Mouse (Mus musculus) hindbrain, embryonic 16.5 days (tissue): ENCODE data around the gene Prkd2. TPM values are rescaled to one million over a fixed set of nuclear protein-coding genes. Genes with fewer than 3 reads are reported as not detected.

Source experiments
- ATAC-seq: fragments of 200-750 bp; cut with Nextera tagmentation; 2 replicates; pipeline ENCODE4 v1.8.0; 2017; ENCODE audit warnings: moderate TSS enrichment, moderate library complexity
- H3K27ac ChIP-seq: fragments of 300-500 bp; sonication (generic); 2 replicates; pipeline ENCODE4 v1.5.1; 2014; ENCODE audit warnings: low read depth, mild to moderate bottlenecking, control low read depth, low read length, moderate library complexity
- H3K27me3 ChIP-seq: fragments of 300-500 bp; sonication (generic); replicated peaks from 2 replicates; pipeline ENCODE4 v1.6.1; 2014; ENCODE audit warnings: low read length; ENCODE audit not compliant: control insufficient read depth, insufficient read depth
- H3K36me3 ChIP-seq: fragments of 300-500 bp; sonication (generic); 2 replicates; pipeline ENCODE4 v1.6.1; 2014; ENCODE audit warnings: mild to moderate bottlenecking, low read length, moderate library complexity, mixed read lengths; ENCODE audit not compliant: control insufficient read depth, insufficient read depth
- H3K4me1 ChIP-seq: fragments of 300-500 bp; sonication (generic); 2 replicates; pipeline ENCODE4 v1.6.1; 2014; ENCODE audit warnings: low read depth, low read length; ENCODE audit not compliant: control insufficient read depth, insufficient read depth
- H3K4me2 ChIP-seq: fragments of 300-500 bp; sonication (generic); 2 replicates; pipeline ENCODE4 v1.6.1; 2014; ENCODE audit warnings: mild to moderate bottlenecking, low read length, control low read depth, moderate library complexity
- H3K4me3 ChIP-seq: fragments of 300-500 bp; sonication (generic); 2 replicates; pipeline ENCODE4 v1.5.1; 2014; ENCODE audit warnings: mild to moderate bottlenecking, low read length, control low read depth, moderate library complexity
- H3K9ac ChIP-seq: fragments of 300-500 bp; sonication (generic); 2 replicates; pipeline ENCODE4 v1.6.1; 2014; ENCODE audit warnings: low read depth, mild to moderate bottlenecking, control low read depth, low read length, moderate library complexity
- H3K9me3 ChIP-seq: fragments of 300-500 bp; sonication (generic); 2 replicates; pipeline ENCODE4 v1.6.1; 2014; ENCODE audit warnings: mild to moderate bottlenecking, low read length, moderate library complexity; ENCODE audit not compliant: control insufficient read depth
- WGBS: fragments of 180-500 bp; shearing (Covaris S2); extraction: QIAGEN DNeasy Blood & Tissue Kit; methylation state at CpG from one replicate; pipeline ENCODE4 v1.1.7; 2014; 5-methylcytosine and 5-hydroxymethylcytosine counted together
- polyA plus RNA-seq: library from polyadenylated mRNA; unstranded; fragments of >200 nt; fragmentation: Nextera tagmentation; extraction: Ambion mirVana; gene quantifications from 2 replicates; pipeline ENCODE4 v1.2.1, GENCODE M21; 2015

The Prkd2 gene
- polyA plus RNA-seq, 1 experiment from 2014 or later, result 5.2 TPM

GRCm38 (mm10) chr7:16879796-16880547 lies 37.3 kb downstream of the Prkd2 start:
- no peak for ATAC-seq
- H3K4me3 ChIP-seq, result no peak overlapping the region
- H3K27me3 ChIP-seq, result peaks cover 18% of the 10 kb centered on the region
- peaks cover 5% of the 10 kb centered on the region for H3K36me3 ChIP-seq
- H3K27ac ChIP-seq, result no peak overlapping the region
- 18% methylated on average over 7 of the region's 9 CpGs for WGBS
- H3K9me3 ChIP-seq, result no peaks in the 10 kb centered on the region; the same call in 1 of the 2 replicates
- peaks cover 13% of the 10 kb centered on the region for H3K4me1 ChIP-seq
- H3K4me2 ChIP-seq, result no peak overlapping the region
- H3K9ac ChIP-seq, result no peak overlapping the region

GRCm38 (mm10) chr7:16880615-16881014 lies 37.9 kb downstream of the Prkd2 start:
- Histone ChIP-seq H3K27me3 (peaks cover 19% of the 10 kb centered on the region), H3K4me1 (peaks cover 13% of the 10 kb centered on the region), H3K9ac (peak overlapping the region; percentile 20; the same call in 1 of the 2 replicates), H3K4me3 (no peak overlapping the region), H3K27ac (no peak overlapping the region), H3K9me3 (peaks cover 5% of the 10 kb centered on the region), H3K36me3 (peaks cover 11% of the 10 kb centered on the region), H3K4me2 (no peak overlapping the region)
- WGBS, result 17% methylated on average over 5 of the region's 5 CpGs
- no peak for ATAC-seq

- no peak for ATAC-seq
Measured at GRCm38 (mm10) chr7:16883162-16883561, 40.5 kb downstream of the Prkd2 start.

GRCm38 (mm10) chr7:16884334-16884733 lies 41.6 kb downstream of the Prkd2 start:
- no peak overlapping the region for H3K9ac ChIP-seq
- H3K4me1 ChIP-seq, result peaks cover 3% of the 10 kb centered on the region; the same call in 1 of the 2 replicates
- no peak overlapping the region for H3K4me2 ChIP-seq
- H3K27me3 ChIP-seq, result peaks cover 19% of the 10 kb centered on the region
- no peak overlapping the region for H3K4me3 ChIP-seq
- WGBS, result 52% methylated on average over 4 of the region's 4 CpGs
- H3K27ac ChIP-seq, result no peak overlapping the region
- peak; percentile 28; the same call in 1 of the 2 replicates for ATAC-seq
- H3K36me3 ChIP-seq, result peaks cover 20% of the 10 kb centered on the region
- peaks cover 10% of the 10 kb centered on the region for H3K9me3 ChIP-seq

More at GRCm38 (mm10) chr7:16883162-16883561, 40.5 kb downstream of the Prkd2 start:
- Histone ChIP-seq H3K9me3 (peaks cover 10% of the 10 kb centered on the region), H3K4me3 (no peak overlapping the region), H3K27ac (no peak overlapping the region), H3K4me1 (peaks cover 3% of the 10 kb centered on the region; the same call in 1 of the 2 replicates), H3K4me2 (no peak overlapping the region), H3K9ac (no peak overlapping the region), H3K36me3 (peaks cover 20% of the 10 kb centered on the region), H3K27me3 (peaks cover 19% of the 10 kb centered on the region)
- 96% methylated on average over 6 of the region's 6 CpGs for WGBS

- H3K9me3 ChIP-seq, result peaks cover 10% of the 10 kb centered on the region
- no peak overlapping the region for H3K27ac ChIP-seq
- WGBS, result 15% methylated on average over 57 of the region's 95 CpGs
- peaks cover 20% of the 10 kb centered on the region for H3K36me3 ChIP-seq
- peak overlapping the region; percentile 39 for H3K4me2 ChIP-seq
- no peak overlapping the region; the same call in 1 of the 2 replicates for H3K9ac ChIP-seq
- peak overlapping the region; percentile 4 for H3K4me3 ChIP-seq
- ATAC-seq, result no peak
- H3K27me3 ChIP-seq, result peaks cover 19% of the 10 kb centered on the region
- H3K4me1 ChIP-seq, result no peaks in the 10 kb centered on the region
Measured at GRCm38 (mm10) chr7:16885271-16885776, 42.6 kb downstream of the Prkd2 start.

GRCm38 (mm10) chr7:16885905-16886304 lies 43.2 kb downstream of the Prkd2 start:
- no peak overlapping the region for H3K9ac ChIP-seq
- peaks cover 20% of the 10 kb centered on the region for H3K36me3 ChIP-seq
- peaks cover 10% of the 10 kb centered on the region for H3K9me3 ChIP-seq
- H3K4me2 ChIP-seq, result no peak overlapping the region
- H3K4me1 ChIP-seq, result peaks cover 2% of the 10 kb centered on the region; the same call in 1 of the 2 replicates
- ATAC-seq, result no peak
- no peak overlapping the region for H3K27ac ChIP-seq
- peaks cover 22% of the 10 kb centered on the region for H3K27me3 ChIP-seq
- H3K4me3 ChIP-seq, result no peak overlapping the region
- WGBS, result 47% methylated on average over 58 of the region's 59 CpGs

- WGBS, result 50% methylated on average over 6 of the region's 6 CpGs
- H3K4me1 ChIP-seq, result peaks cover 21% of the 10 kb centered on the region
- H3K36me3 ChIP-seq, result peaks cover 10% of the 10 kb centered on the region; the same call in 1 of the 2 replicates
- H3K4me3 ChIP-seq, result no peak overlapping the region
- peaks cover 8% of the 10 kb centered on the region for H3K27me3 ChIP-seq
- no peak overlapping the region for H3K27ac ChIP-seq
- H3K9ac ChIP-seq, result peak overlapping the region; percentile 23; the same call in 1 of the 2 replicates
- ATAC-seq, result no peak
- H3K9me3 ChIP-seq, result peaks cover 6% of the 10 kb centered on the region
- H3K4me2 ChIP-seq, result no peak overlapping the region
Measured at GRCm38 (mm10) chr7:16890536-16890935, 47.8 kb downstream of the Prkd2 start.

GRCm38 (mm10) chr7:16890944-16891343 lies 48.2 kb downstream of the Prkd2 start:
- WGBS, result 2% methylated on average over 23 of the region's 23 CpGs
- Histone ChIP-seq H3K4me2 (peak overlapping the region; percentile 21; the same call in 1 of the 2 replicates), H3K4me1 (peaks cover 21% of the 10 kb centered on the region), H3K36me3 (peaks cover 6% of the 10 kb centered on the region; the same call in 1 of the 2 replicates), H3K4me3 (no peak overlapping the region), H3K27me3 (peaks cover 8% of the 10 kb centered on the region), H3K9me3 (peaks cover 3% of the 10 kb centered on the region; the same call in 1 of the 2 replicates), H3K27ac (no peak overlapping the region), H3K9ac (peak overlapping the region; percentile 23; the same call in 1 of the 2 replicates)
- no peak for ATAC-seq
